Mouse (Mus musculus) ES-Bruce4 (cell line): ENCODE results near the gene Slc38a7.

Source experiments
- CTCF ChIP-seq: IDR thresholded peaks from one replicate; pipeline ENCODE4 v1.8.1; 2011; ENCODE audit warnings: low read depth, low read length
- POLR2A ChIP-seq: IDR thresholded peaks from one replicate; pipeline ENCODE4 v1.8.1; 2011; ENCODE audit warnings: low read length; ENCODE audit not compliant: insufficient read depth

GRCm38 (mm10) chr8:95821266-95821665 lies 32.1 kb downstream of the Slc38a7 start:
- TF ChIP-seq CTCF = no peak
- no peak for TF ChIP-seq POLR2A
